Mouse (Mus musculus): ENCODE data around the gene Shisa9.

DNA sequence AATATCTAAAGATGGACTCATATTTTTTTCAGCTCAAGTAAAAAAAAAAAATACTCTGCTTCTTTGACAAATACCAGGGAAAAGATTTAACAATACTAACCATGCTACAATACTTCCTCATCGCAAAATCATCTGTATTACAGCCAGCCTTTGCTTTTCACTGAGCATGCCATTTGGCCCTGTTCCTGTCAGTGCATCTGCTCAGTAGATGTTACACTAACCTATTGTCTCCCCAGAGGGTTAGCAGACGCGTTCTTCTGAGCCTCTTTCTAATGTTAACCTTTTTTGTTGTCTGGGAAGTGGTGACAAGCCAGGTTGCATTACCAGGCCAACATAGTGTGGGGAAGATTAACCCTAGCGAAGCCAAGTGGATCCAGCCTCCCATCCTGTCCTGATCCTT, 10.2 kb upstream of the Shisa9 start:
- TF ChIP-seq POLR2A (IDR thresholded peaks at IDR 0.05; ENCODE audit: control insufficient read depth, low read depth, low read length) (no peak), CTCF (IDR thresholded peaks at IDR 0.05; ENCODE audit: control insufficient read depth, insufficient read depth, insufficient replicate concordance, low read depth, low read length) (no peak)

Data from testis, adult 2 months (tissue).